Mouse (Mus musculus): ENCODE data around the gene Med18.
"Not testable (repeated sequence)": the region's sequence is repeated elsewhere in the genome, so short reads cannot be mapped to it uniquely, and the experiment has no call there.

The Med18 gene

GRCm38 (mm10) chr4:132421923-132422782 lies 41.6 kb downstream of the Med18 start, which contains the start of gene Phactr4:
TSS of gene Phactr4 (minus strand) at chr4:132422489.
- in situ Hi-C loops (cut with MboI), result no loop called here

- in situ Hi-C loops (cut with MboI), result no loop called here
Observed at GRCm38 (mm10) chr4:132421556-132421922, 42.2 kb downstream of the Med18 start.

GRCm38 (mm10) chr4:132420471-132420870 lies 43.2 kb downstream of the Med18 start:
- in situ Hi-C loops (cut with MboI), result no loop called here

GRCm38 (mm10) chr4:132415966-132416365 lies 47.8 kb downstream of the Med18 start:
- in situ Hi-C loops (cut with MboI), result no loop called here

- in situ Hi-C loops (cut with MboI), result not testable (repeated sequence)
Observed at GRCm38 (mm10) chr4:132413257-132413656, 50.5 kb downstream of the Med18 start.

GRCm38 (mm10) chr4:132411322-132412094 lies 52.2 kb downstream of the Med18 start:
- in situ Hi-C loops (cut with MboI), result no loop called here

GRCm38 (mm10) chr4:132409587-132410229 lies 54.0 kb downstream of the Med18 start:
- in situ Hi-C loops (cut with MboI), result no loop called here
